Mouse (Mus musculus) left cerebral cortex, adult 11 months (tissue): Measurements from ENCODE around the gene Clca2.

ENCODE experiments used
- DNase-seq: peaks from one replicate; pipeline ENCODE4 v3.0.0; 2022; ENCODE audit warnings: low spot score

Gene Clca2

DNA sequence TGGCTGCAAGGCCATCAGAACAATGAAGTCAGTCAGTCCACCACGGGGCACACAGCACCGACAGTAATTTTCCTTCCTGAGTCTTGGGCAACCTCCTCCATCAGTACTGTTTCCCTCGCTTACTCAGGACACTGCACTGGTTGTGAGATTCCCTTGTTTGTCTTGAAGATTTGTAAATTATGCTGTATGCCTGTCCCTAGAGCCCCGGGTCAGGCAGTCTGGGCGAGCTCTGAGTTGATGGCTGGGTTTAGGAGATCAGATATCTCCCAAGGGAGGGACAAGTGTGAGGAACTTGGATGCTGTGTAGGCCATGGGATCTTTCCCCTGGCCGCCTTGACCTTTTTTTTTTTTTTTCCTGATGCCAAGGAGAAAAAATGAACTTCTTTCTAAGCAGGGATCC, at the start of gene Clca2:
Gene Clca2 (minus strand): TSS at position 153 of the 400 bp plus-strand sequence.
- no peak for DNase-seq

DNA sequence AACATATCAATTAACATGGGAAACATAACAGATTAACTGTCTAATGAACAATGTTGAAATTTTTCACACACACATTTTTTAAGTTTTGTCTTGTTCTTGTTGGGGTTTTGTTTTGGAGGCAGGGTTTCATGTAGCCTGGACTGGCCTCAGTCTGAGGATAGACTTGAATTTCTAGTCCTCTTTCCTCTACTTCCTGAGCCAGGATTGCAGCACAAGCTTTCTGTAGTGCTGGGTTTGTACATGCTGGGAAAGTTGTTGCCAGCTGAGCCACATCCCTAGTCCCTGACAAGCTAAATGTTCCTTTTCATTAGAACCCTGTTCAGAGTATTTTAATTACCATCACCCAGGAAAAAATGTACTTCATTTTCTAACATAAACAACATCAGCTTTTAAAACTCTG, 48.7 kb upstream of the Clca2 start:
- DNase-seq = no peak

DNA sequence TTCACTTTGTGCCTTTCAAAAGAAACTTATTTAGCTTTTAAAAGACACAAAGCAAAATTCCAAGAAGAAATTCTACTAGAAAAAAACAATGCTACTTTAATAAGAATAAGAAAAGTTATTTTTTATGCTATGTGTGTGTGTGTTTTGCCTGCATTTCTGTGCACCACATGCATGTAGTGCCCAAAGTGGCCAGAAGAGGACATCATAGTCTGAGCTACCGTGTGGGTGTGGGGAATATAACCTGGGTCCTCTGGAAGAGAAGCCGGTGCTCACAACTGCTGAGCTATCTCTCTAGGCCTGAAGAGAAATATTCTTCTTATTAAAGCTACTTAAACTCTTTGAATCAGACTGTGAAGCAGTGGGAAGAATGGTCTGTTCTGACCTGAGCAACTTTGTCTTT, 48.2 kb upstream of the Clca2 start:
- no peak for DNase-seq

DNA sequence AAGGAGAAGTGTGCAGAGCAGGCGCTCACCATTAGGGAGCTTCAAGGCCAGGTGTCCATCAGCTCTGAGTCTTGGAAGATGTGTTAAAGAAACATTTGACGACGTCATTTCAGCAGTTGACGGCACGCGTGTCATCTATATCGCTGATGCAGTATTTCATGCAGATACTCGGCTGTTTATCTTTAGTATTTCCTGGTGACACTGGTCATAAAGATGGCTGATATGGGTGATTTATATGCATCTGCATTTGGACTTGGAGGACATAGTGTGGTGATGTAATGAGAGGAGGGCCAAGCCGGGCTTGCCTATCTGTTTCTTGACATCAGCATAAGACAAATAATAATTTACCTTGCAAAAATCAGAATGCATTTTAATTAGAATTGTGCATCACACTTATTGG, 47.6 kb upstream of the Clca2 start:
- DNase-seq = no peak

DNA sequence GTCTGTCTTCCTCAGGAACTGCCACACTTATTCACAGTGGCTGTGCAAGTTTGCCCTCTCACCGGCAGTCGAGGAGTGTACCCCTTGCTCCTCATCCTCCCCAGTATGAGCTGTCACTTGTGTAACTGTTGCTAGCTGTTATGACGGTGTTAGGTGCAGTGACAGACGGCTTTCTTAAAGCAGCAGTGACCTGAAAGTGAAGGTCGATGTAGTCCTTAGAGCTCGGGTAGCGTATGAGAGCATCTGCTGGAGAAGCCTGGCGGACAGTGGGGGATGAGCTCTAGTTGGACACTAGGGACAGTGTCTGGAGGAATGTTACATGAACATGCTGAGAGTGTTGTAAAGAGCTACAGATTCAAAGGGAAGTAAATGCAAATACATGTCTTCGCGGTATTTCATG, 44.6 kb upstream of the Clca2 start:
- DNase-seq = no peak

DNA sequence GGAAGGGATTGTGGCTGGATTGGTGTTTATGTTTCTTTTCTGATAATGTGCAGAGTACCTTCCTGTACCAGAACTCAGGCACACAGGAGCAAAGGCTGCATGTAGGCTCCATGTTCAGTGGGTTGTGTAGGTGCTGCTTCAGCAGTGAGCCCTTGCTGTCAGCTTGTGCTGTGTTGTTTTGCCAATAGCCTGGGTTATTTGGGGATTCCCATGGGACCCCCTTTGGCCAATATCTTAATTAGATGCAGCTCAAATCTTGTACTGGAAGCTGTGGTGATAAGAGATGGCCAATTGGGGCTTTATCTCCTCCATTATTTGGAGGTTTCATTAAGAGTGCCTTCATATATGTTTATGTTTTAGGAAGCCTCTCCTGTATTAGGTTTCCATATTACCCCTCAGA, 43.7 kb upstream of the Clca2 start:
- DNase-seq = no peak

DNA sequence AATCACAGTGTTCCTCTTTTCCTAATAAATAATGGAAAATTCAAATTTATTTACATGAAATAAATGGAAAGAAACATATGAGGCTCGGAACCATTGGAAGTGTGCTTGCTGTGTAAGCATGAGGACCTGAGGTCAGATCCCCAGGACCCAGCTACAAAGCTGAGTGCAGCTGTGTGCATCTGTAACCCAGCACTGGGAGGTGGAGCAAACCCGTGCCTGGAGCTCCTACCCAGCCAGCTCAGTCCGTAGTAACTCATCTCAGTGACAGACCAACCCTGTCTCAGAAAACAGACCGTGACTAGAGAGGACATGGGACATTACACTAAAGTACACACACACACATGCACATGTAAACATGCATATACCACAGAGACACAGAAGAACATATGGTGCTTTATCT, 41.0 kb upstream of the Clca2 start:
- no peak for DNase-seq

DNA sequence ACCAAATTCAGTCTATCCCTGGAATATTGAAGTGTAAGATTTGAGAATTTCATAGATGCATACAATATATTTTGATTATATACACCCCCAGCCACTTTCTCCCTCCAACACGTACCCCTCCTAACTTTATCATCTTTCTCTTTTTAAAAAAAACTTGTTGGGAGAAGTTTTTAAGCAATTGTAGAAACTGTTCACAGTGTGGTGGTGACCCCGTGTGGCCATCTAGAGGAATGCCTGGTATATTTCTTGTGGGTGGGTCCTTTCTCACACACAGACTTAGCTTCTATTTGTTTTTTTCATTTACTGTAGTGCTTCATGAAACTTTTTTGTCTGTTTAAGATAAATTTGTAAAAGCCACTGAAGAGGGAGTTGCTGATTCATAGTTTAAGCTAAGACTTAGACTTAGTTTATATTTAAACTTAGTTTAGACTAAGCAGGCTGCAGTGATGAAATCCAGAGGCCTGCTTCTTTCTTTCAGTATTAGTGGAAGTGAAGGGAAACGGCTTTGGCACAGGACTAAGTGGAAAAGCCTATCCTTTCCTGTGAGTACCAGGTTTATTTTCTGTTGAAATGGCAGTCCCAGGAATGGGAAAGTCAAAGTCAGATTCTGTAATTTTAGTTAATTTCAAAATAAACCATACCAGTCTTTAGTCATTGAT, 32.1 kb upstream of the Clca2 start:
- no peak for DNase-seq

DNA sequence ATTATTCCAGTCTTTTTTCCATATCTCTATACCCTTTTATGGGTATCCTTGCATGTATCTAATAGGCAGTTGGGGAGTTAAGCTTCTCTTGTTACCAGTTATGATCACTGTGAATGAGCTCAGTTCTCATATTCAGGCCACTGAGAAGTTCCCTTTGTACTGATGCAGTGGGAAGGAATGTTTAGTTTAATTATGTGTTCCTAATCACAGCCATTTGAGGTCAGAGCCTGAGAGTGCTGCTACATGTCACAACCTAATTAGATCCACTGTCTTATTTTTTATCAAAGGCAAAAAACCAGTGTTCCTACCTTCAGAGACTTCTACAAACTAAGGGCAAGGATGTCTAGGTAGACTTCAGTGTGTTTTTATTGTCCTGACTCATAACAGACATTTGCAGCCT, 30.1 kb upstream of the Clca2 start:
- DNase-seq = no peak

DNA sequence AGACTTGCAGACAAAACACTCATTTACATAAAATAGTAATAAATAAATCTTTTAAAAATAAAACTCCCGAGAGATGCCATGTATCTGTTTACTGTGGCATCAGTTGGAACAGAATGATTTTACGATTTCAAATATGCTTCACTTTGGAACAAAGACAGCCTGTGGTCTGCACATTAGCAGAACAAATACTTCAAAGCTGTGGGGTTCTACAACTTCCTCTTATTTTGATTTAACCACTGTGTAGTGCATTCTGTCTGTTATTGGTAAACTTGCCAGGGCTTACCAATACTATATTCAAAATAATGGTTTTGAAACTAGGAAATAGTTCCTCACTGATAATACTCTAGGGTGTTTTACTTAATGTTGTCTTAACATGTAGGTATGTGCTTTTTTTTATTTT, 27.4 kb upstream of the Clca2 start:
- DNase-seq = no peak

DNA sequence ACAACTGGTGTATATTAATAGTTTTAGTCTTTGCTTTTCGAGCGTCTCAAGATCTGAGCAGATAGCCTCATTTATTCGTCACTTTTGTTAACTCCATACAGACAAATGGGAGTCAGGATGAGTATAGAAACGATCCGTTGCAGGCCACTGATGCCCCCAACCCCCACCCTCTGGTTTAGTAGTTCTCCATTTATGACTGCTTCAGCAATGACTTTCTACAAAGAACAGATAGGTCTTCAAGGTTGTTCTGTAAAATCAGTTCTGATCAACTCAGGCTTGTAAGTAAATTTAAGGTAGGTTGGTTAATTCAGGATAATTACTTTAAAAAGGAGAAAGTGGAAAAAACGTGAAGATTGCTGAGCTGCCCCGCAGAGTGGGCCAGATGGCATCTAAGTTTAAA, 20.2 kb upstream of the Clca2 start:
- no peak for DNase-seq

DNA sequence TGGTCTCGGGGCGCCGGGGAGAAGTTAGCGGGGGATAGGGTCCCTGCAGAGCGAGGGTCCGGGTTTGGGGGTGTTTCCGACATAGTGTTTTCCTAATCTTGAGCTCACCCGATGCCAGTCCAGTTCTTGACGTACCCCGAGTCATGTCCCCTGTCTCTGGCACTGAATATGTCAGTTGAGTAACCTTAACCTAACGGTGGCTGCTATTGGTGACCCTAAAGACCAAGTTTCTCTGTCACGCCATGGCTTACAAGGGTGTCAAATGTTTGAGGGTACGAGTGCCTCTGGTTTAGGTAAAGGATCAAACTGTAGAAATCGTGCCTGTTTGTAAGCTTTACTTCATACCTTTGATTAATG, 19.7 kb upstream of the Clca2 start:
- no peak for DNase-seq

DNA sequence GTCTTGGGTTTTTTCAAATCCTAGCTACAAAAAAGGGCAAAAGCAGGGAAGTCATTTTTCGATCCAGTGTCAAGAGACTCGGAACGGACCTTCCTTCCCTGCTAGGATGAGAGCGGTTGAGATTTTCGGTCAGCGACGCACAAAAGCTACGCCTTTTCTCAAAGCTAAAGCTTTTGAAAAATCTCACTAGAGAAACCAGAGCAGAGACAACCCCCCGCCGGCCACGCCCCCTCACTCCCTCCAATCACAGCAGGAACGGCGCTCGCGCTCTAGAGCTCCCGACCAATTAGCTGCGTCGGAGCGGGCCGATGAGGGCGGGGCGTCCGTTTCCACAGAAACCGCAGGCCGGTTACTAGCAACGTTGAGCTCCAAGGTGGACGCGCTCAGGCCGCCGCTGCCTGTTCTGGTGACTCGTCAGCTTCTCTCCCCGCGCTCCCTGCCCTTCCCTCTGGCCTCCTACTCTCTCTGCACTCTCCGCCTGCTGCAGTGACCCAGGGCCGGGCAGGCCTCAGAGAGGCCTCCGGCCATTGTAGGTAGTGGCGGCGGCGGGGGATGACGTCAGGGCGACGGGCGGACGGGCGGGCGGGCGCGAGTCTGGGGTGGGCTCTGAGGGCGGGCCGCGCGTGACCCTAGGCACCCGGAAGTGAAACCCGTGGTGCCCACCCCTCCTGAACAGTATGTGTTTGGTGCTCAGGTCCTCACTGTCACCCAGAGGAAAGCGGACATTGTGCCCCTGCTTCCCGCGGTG, 19.2 kb upstream of the Clca2 start, which contains the start of gene Odf2l:
Gene Odf2l (plus strand): TSS at position 335 of the 748 bp plus-strand sequence.
- peak; percentile 96 for DNase-seq

DNA sequence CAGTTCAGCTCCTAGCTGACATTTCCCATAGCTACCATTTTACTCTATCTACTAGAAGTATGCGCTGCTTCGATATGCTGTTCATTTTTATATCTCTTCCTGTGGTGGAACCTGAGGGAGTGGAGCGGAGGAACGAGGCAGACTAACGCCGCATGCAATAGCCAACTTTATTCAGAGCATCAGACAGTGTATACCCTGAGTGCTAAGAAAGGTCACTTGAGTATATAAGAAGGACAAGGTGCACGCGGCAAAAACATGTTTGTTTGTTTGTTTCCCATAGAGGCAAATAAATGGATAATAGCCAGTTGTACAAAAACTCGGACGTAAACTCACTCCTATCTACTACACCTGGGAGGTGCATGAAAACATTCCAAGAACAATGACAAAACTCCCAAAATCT, 18.4 kb upstream of the Clca2 start:
- DNase-seq = no peak

DNA sequence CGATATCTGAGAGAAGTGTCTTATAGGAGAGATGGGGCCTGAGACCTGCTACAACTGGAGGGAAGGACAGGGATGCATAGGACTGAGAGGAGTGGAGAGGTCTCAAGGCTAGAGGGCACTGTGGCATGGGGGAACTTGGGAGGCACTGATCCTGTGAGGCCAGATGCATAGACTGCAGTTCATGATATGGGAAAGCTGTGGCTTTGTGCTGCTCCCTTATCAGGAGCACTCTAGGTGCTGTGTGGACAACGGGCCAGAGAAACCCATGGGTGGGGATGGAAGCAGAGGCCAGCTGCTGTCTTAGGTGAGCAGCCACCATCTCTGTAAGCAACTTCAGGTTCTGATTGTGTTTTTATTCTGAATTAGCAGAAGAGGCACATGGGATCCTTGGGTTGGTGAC, 15.9 kb upstream of the Clca2 start:
- no peak for DNase-seq

DNA sequence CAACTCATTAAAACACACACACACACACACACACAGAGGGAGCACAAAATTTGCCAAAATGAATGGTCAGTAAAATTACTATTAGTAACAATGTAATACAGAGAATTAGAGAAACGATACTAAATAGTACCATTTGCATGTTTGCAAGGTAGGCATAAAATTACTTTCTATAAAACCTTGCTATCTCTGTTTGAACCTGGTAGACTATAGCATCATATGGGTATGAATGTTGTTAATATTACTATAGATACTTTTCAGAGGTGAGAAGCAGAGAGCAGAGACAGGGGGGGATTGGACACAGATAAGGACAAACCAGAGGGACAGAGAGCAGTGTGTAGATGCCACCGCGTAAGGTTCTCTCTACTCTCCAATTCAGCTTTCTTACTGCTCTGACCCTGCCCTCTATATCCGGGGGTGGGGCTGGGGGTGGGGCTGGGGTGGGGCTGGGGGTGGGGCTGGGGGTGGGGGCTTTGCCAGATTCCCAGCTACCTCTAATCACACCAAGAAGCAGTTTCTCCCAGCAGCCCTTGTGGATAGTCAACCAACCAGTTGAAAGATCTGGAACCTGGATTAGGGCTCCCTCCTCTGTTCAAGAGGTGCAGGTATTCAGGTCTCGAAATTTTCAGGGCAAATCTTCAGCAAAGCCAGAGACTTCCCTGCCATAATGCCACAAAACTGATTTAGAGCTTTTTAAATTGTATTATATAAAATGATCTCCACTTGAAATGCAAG, 6.7 kb upstream of the Clca2 start:
- no peak for DNase-seq

DNA sequence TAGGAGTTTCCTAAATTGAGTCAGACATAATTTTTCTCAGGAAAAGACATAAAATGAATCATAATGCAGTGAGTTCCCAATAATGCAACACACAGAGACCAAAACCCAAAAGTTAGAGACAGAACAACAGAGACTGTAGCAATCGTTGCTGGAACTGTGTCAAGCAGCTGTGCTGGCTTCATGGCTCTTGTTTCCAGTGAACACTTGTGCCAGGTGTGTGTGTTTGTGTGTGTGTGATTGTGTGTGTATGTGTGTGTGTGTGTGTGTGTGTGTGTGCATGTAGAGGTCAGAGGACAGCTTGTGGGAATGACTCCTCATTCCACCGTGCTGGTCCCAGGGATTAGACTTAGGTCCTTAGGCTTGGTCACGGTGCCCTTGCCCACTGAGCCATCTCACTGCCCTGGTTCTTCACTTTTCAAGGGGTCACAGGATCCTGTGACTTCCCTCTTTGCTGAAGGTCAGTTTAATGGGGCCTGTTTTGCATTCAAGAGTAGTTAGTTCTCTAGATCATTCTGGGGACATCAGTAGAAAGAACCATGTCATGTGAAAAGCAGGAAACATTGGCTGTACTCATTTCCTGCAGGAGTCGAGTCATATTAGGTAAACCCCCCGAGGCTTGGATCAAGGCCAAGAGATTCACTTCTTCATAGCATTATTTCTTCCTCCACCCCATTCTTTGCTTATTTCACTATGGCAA, 6.0 kb upstream of the Clca2 start:
- no peak for DNase-seq

DNA sequence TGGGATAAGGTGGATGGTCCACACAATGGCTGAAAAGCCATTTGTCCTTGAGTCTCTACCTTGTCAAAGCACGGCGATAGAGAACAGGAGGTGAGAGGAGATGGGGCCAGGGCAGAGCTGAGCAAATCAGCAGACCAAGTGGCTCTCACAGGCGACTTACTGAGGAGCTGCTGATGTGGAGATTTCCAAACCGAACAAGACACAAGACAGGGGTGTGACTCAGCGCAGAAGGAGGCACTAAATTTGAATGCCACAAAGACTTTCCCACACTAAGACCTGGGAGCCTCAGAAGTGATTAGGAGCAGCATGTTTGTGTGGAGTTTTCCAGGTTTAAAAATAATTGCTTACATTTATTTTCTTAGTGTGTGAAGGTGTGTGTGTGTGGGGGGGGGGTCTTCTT, 4.5 kb upstream of the Clca2 start:
- DNase-seq = no peak

DNA sequence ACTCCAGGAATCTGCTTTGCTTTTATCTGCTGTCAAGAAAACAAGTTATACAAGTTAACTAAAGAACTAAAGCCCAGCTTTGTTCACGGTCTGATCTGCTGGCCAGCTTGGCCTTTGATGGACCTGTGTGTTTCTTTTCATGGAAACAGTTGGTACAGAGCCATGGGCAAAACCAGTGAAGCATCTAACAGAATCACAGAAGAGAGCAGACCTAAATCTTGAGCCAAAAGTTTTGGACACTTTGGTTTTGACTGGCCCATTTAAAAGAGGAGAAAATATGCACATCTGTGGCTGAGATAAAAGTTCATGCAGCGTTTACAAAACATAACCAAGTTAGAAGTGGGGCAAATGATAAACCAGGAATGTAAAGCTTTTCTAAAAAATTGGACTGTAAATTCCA, 4.1 kb upstream of the Clca2 start:
- DNase-seq = no peak

DNA sequence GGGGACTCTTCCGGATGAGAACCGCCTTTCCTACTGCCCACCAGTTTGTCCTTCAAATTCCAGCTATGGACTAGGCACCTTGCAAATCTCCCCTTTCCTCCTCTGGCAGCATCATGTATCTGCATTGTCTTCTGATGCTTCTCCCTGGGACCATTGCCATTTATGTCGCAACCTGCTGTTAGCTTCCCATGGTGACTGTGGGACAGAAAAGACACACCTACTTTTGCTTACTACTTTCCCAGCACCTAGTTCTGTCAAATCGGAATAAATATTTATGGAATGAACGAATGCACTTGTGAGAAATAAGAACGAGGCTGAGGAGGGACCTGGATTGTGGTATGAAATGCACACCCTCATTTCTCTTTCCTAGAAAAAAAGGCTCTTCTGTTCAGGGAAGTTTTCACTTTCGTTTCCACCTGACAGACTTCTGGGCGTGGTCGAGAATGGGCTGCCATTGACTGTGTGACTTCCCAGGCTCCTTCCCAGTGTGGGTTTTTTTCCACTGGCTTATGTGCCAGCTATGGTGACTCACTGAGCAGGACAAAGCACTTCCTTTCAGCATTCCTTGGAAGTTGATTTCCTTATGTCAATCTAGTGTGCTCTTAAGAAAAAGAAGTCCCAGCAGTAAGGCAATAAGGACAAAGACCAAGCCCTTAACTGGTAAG, 2.8 kb upstream of the Clca2 start:
- DNase-seq = no peak

DNA sequence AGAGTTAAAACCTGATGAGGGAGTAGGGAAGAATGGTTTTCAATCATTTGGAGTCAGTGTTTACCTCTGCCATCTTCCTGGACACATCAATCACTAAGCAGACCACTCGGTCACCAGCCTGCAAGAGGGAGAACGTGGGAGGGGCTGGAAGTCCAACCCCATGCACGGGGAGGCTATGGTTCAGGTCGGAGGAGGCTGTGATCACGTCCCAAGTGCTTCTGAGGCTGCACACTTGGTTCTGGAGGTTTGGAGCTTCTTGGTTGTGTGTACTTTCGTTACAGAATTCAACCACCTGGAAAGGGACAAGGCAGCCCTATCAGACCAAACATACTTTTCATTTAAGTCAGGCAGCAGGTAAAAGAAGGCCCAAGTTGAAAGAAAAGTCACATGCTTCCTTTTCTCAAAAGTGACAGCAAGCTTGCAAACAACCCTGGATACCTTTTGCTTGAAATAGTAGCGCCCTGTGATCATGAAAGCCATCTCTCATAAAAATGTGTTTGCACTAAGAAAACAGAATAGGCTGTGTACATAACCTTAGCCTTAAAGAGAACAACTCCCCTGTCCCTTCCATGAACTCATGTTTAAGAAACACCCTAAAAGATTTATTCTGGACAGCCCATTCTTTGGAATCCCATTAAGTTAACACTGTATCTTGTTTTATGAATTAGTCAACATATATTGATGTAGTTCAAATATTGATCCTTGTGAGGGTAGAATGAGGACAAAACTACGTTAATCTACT, 11.2 kb downstream of the Clca2 start:
- DNase-seq = no peak
